Mouse (Mus musculus) hindbrain, embryonic 14.5 days (tissue): ENCODE results near the gene Spindoc. TPM values are rescaled to one million over a fixed set of nuclear protein-coding genes. Genes with fewer than 3 reads are reported as not detected.

Source experiments
- ATAC-seq: fragments of 200-750 bp; cut with Nextera tagmentation; 2 replicates; pipeline ENCODE4 v1.8.0; 2017; ENCODE audit warnings: moderate number of reproducible peaks, mild to moderate bottlenecking, moderate TSS enrichment, moderate library complexity; ENCODE audit not compliant: low FRiP score
- DNase-seq: peaks from one replicate; pipeline ENCODE4 v3.0.0-alpha.2; 2015; ENCODE audit warnings: low spot score
- H3K27ac ChIP-seq: fragments of 300-500 bp; sonication (generic); 2 replicates; pipeline ENCODE4 v1.5.1; 2014; ENCODE audit warnings: mild to moderate bottlenecking, moderate library complexity
- H3K27me3 ChIP-seq: fragments of 300-500 bp; sonication (generic); 2 replicates; pipeline ENCODE4 v1.6.1; 2014; ENCODE audit warnings: mild to moderate bottlenecking, low read length, mixed read lengths; ENCODE audit not compliant: control insufficient read depth, insufficient read depth
- H3K36me3 ChIP-seq: fragments of 300-500 bp; sonication (generic); replicated peaks from 2 replicates; pipeline ENCODE4 v1.6.1; 2014; ENCODE audit not compliant: control insufficient read depth, insufficient read depth
- H3K4me1 ChIP-seq: fragments of 300-500 bp; sonication (generic); replicated peaks from 2 replicates; pipeline ENCODE4 v1.6.1; 2014; ENCODE audit warnings: antibody characterized with exemption, low read length, mixed read lengths; ENCODE audit not compliant: control insufficient read depth, insufficient read depth
- H3K4me2 ChIP-seq: fragments of 300-500 bp; sonication (generic); replicated peaks from 2 replicates; pipeline ENCODE4 v1.6.1; 2014; ENCODE audit warnings: mild to moderate bottlenecking, moderate library complexity
- H3K4me3 ChIP-seq: fragments of 300-500 bp; sonication (generic); replicated peaks from 2 replicates; pipeline ENCODE4 v1.5.1; 2014; ENCODE audit warnings: mild to moderate bottlenecking, low read length
- H3K9ac ChIP-seq: fragments of 300-500 bp; sonication (generic); 2 replicates; pipeline ENCODE4 v1.6.1; 2014
- H3K9me3 ChIP-seq: fragments of 300-500 bp; sonication (generic); 2 replicates; pipeline ENCODE4 v1.6.1; 2016; ENCODE audit warnings: low read length; ENCODE audit not compliant: control insufficient read depth
- WGBS: fragments of 180-500 bp; shearing (Covaris S2); extraction: QIAGEN DNeasy Blood & Tissue Kit; methylation state at CpG from one replicate; pipeline ENCODE4 v1.1.7; 2014; 5-methylcytosine and 5-hydroxymethylcytosine counted together
- microRNA-seq: library from miRNA; unstranded; fragments of <30 nt; microRNA quantifications from one replicate; pipeline ENCODE4, GENCODE M21; 2016
- polyA plus RNA-seq: library from polyadenylated mRNA; unstranded; fragments of >200 nt; fragmentation: Nextera tagmentation; extraction: Ambion mirVana; gene quantifications from 2 replicates; pipeline ENCODE4 v1.2.1, GENCODE M21; 2014

Spindoc gene
- polyA plus RNA-seq, 1 experiment from 2014 or later = 25.8 TPM

DNA sequence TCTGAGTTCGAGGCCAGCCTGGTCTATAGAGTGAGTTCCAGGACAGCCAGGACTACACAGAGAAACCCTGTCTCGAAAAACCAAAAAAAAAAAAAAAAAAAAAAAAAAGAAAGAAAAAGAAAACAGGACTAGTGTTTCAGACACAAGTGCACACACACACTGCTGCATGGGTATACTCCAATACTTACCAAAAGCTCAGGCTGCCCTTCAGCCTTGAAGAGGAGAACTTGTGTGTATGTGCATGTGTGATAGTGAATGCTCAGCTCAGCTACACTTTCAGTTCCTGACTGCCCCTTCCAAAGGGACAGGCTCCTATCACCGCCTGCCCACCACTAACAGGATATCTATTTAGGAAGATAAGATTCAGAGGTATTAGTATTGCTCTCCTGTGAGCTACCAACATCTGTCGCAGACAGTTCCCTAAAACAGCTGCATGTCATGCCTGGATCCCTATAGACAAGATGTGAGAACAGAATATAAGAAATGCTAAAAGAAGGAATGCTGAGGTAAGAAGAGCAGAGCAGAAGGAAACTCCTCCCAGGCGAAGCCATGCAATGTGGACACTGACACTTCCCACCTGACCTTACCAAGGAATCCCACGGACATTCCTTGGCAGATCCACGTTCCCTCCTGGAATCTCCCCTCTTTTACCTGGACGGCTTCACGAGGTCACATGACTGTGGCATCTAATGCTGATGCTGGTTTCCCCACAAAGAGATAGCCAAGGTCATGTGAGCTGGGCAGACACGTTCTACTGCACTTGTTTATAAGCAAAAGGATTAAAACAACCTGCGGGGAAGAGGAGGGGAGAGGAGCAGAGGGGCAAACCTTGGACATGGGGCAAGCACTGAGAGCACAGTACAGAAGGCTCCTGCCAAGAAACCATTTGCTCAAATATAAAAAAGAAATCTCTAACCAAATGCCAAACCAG, 77.1 kb downstream of the Spindoc start:
- ATAC-seq (no peak), DNase-seq (no peak)
- Histone ChIP-seq H3K4me3 (no peak overlapping the region), H3K9me3 (no peaks in the 10 kb centered on the region), H3K36me3 (0 out of 2 replicates have a peak, but pooled peaks cover 4% of the 10 kb centered on the region), H3K4me2 (no peak overlapping the region), H3K4me1 (peaks cover 29% of the 10 kb centered on the region), H3K9ac (no peak overlapping the region), H3K27me3 (no peaks in the 10 kb centered on the region), H3K27ac (no peak overlapping the region)
- 91% methylated on average over 10 of the region's 11 CpGs for WGBS

DNA sequence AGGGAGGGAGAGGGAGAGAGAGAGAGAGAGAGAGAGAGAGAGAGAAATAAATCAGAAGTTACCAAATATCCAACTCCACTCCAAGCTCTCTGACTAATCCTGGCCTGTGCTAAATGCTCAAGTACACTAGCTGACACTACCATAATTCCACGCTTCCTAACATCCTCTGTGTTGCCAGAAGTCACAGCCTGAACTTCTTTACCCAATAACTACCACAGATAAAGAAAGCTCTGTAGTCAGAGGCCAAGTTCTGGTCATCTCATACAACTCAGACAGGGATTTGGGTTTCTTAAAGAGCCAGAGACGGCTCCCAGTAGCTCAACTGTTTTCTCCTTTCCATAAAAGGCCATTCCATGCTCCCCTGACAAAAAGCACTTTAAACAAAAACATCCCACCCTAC, 78.0 kb downstream of the Spindoc start:
- H3K4me2 ChIP-seq = no peak overlapping the region
- H3K36me3 ChIP-seq = 0 out of 2 replicates have a peak, but pooled peaks cover 4% of the 10 kb centered on the region
- no peak overlapping the region for H3K9ac ChIP-seq
- H3K27me3 ChIP-seq = no peaks in the 10 kb centered on the region
- H3K4me3 ChIP-seq = no peak overlapping the region
- DNase-seq (no peak), ATAC-seq (no peak)
- WGBS = 88% methylated on average over 2 of the region's 2 CpGs
- no peak overlapping the region for H3K27ac ChIP-seq
- H3K4me1 ChIP-seq = peaks cover 23% of the 10 kb centered on the region
- no peaks in the 10 kb centered on the region for H3K9me3 ChIP-seq

Small RNA genes within 50 kb of the gene (microRNA-seq; reads per million reads assigned to microRNA genes)
- 2.6 reads per million, percentile 9 among the genes with 10 or more reads in this experiment for gene Mir6991

Other genes starting within 250 kb of the Spindoc start
- 231 and 234 TPM in 2 replicates for gene Otub1, start 176.7 kb downstream of the Spindoc start, polyA plus RNA-seq
- gene Cox8a, start 165.4 kb downstream of the Spindoc start, polyA plus RNA-seq = 1,225 and 1,275 TPM in 2 replicates
- gene Naa40, start 141.8 kb downstream of the Spindoc start, polyA plus RNA-seq = 67.6 and 69.1 TPM in 2 replicates
- 12.0 and 13.4 TPM in 2 replicates for gene Rcor2, start 115.7 kb downstream of the Spindoc start, polyA plus RNA-seq
- gene Mark2, start 41.1 kb downstream of the Spindoc start, polyA plus RNA-seq = 50.7 and 57.6 TPM in 2 replicates
- gene 2700081O15Rik, start 34.6 kb upstream of the Spindoc start, polyA plus RNA-seq = 15.4 and 16.3 TPM in 2 replicates
- 549 and 625 TPM in 2 replicates for gene Rtn3, start 100.3 kb upstream of the Spindoc start, polyA plus RNA-seq
- 7.0 TPM in 2 replicates for gene Atl3, start 111.0 kb upstream of the Spindoc start, polyA plus RNA-seq
- 5.3 and 5.6 TPM in 2 replicates for gene Pla2g16, start 174.5 kb upstream of the Spindoc start, polyA plus RNA-seq
- gene Lgals12, start 224.2 kb upstream of the Spindoc start, polyA plus RNA-seq = 0.18 and 0.40 TPM in 2 replicates
- gene Hrasls5, start 229.5 kb upstream of the Spindoc start, polyA plus RNA-seq = not detected in 2 replicates